Mouse (Mus musculus) kidney, postnatal 10 days (tissue): ENCODE data around the gene Fam117b.

Source experiments
- DNase-seq: peaks from one replicate; pipeline ENCODE4 v3.0.0; 2021; ENCODE audit warnings: mixed read lengths

Fam117b gene

DNA sequence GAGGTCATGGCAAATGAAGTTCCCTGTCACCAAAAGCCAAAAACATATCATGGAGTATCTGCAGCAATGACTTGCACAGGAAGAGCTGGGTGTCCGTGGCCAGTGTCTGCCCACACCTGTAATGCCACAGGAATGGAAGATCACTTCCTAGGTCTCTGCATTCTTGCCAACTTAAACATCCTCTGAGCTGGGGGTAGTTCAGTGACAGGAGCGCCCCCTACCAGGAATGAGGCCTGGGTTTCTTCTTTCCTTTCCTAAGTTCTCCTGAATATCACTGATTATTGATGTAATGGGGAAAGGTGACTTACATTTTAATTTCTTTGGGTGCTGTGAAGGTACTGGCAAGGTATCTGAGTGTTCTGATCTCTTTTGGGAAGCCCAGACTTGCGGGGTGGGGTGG lies 82.8 kb downstream of the Fam117b start:
- DNase-seq: no peak

- no peak for DNase-seq
Measured at GRCm38 (mm10) chr1:59997352-59997751, 84.5 kb downstream of the Fam117b start.

- DNase-seq: no peak
Measured at GRCm38 (mm10) chr1:60000319-60000718, 87.5 kb downstream of the Fam117b start.

GRCm38 (mm10) chr1:60007337-60007736 lies 94.5 kb downstream of the Fam117b start:
- DNase-seq: no peak

DNA sequence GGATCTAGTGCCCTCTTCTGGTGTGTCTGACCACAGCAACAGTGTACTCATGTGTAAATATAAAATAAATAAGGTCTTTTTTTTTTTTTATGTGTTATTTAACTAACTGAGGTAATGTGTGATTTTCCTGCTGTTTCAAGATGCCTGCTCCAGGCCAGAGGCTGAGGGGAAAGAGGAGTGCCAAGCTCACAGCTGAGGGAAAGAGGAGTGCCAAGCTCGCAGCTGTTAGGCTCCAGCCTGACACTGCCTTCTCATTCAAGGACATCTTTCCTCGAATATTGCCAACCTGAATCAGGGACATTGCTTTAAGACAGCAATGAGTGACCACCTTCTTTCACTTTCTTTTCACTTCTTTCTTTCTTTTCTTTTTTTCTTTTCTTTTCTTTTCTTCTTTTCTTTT lies 95.9 kb downstream of the Fam117b start:
- DNase-seq: no peak

DNA sequence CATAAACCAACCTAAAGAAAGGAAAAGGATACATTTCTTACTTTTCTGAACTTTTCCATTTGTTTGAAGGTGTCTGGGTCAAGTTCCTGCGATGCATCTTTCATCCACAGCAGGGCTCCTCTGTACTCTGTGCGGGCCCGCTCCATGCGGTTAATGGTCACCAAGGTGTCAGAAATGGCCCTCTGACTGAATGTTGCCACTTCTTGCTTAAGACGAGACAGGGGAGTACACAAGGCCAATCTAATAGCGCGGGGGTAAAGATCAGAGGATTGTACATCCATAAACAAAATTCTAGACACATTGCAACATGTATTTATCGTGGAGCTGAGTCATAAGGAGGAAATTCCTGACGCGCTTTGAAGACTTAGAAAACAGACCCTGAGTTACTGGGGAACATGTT lies 101.0 kb downstream of the Fam117b start:
- DNase-seq: no peak

DNA sequence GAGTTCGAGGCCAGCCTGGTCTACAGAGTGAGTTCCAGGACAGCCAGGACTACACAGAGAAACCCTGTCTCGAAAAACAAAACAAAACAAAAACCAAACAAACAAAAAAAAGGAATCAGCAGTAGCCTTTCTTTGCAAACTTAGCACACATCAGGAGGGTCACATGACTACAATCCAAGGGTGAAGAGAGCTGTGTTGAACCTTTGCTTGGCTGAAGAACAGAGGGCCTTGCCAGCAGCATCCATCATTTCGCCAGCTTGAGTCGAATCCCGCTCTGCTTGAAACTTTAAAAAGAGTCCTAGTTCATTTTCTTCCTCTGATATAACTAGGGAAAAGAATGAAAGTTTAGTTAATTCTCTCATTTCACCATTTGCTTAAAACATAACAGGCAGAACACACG lies 102.7 kb downstream of the Fam117b start:
- no peak for DNase-seq

GRCm38 (mm10) chr1:60016136-60016611 lies 103.4 kb downstream of the Fam117b start:
- no peak for DNase-seq

- DNase-seq: no peak
Measured at GRCm38 (mm10) chr1:60017031-60017469, 104.2 kb downstream of the Fam117b start.
